Mouse (Mus musculus) heart, adult 2 months (tissue): ENCODE data around the gene Crhr2. TPM values are rescaled to one million over a fixed set of nuclear protein-coding genes. Genes with fewer than 3 reads are reported as not detected.

Source experiments
- DNase-seq, 2 experiments: peaks; one replicate each; pipeline ENCODE4 v3.0.0; 2021
- H3K27ac ChIP-seq: fragments of 200-600 bp; 2 replicates; pipeline ENCODE4 v1.8.1; 2022
- H3K27me3 ChIP-seq: fragments of 200-500 bp; 2 replicates; pipeline ENCODE4 v1.6.1; 2012; ENCODE audit warnings: mild to moderate bottlenecking, low read length, inconsistent platforms, mixed read lengths; ENCODE audit not compliant: control insufficient read depth, insufficient read depth
- H3K36me3 ChIP-seq: fragments of 200-500 bp; 2 replicates; pipeline ENCODE4 v1.6.1; 2012; ENCODE audit warnings: low read length, inconsistent platforms; ENCODE audit not compliant: control insufficient read depth, insufficient read depth
- H3K4me1 ChIP-seq: fragments of 200-500 bp; 2 replicates; pipeline ENCODE4 v1.6.1; 2011; ENCODE audit warnings: low read length; ENCODE audit not compliant: control insufficient read depth, insufficient read depth
- H3K4me3 ChIP-seq: fragments of 200-600 bp; 2 replicates; pipeline ENCODE4 v1.8.1; 2022
- H3K79me2 ChIP-seq: fragments of 200-500 bp; replicated peaks from 2 replicates; pipeline ENCODE4 v1.6.1; 2012; ENCODE audit warnings: mild to moderate bottlenecking, inconsistent platforms, low read length, moderate library complexity, mixed read lengths; ENCODE audit not compliant: control insufficient read depth, insufficient read depth
- H3K9ac ChIP-seq: fragments of 200-500 bp; 2 replicates; pipeline ENCODE4 v1.6.1; 2012; ENCODE audit warnings: low read depth, mild to moderate bottlenecking, control low read depth, inconsistent platforms, low read length, mixed read lengths
- CTCF ChIP-seq: fragments of 200-600 bp; IDR thresholded peaks from 2 replicates; pipeline ENCODE4 v1.8.1; 2022; ENCODE audit warnings: antibody characterized with exemption, mild to moderate bottlenecking, moderate library complexity
- EP300 ChIP-seq: fragments of 200-500 bp; IDR thresholded peaks from 2 replicates; pipeline ENCODE4 v1.6.1; 2011; ENCODE audit warnings: low read depth, low read length, control low read depth; ENCODE audit not compliant: insufficient read depth
- POLR2A ChIP-seq: fragments of 200-500 bp; IDR thresholded peaks from 2 replicates; pipeline ENCODE4 v1.6.1; 2011; ENCODE audit warnings: mild to moderate bottlenecking, low read depth, low read length, control low read depth; ENCODE audit not compliant: insufficient read depth
- WGBS: fragments of 180-500 bp; shearing (Covaris S2); methylation state at CpG from one replicate; pipeline ENCODE4 v1.1.7; 2018; 5-methylcytosine and 5-hydroxymethylcytosine counted together
- intact Hi-C: fragments of 180-260 bp; cut with DNase I; formaldehyde crosslinking; loops from one replicate; pipeline ENCODE4 v1.15.1; 2025
- long read RNA-seq: library from polyadenylated mRNA; stranded (forward); transcript quantifications from one replicate; pipeline ENCODE4 v2.0.0, GENCODE M21; 2021
- polyA plus RNA-seq: library from polyadenylated mRNA; depleted of rRNA; stranded (reverse); fragments of >200 nt; gene quantifications from 2 replicates; pipeline ENCODE4 v1.2.3, GENCODE M21; 2012; rRNA removed
- total RNA-seq, 2 experiments: library from RNA; stranded (reverse); gene quantifications; 2 replicates each; pipeline ENCODE4 v1.2.3; 2021

Gene Crhr2
- total RNA-seq, result 10 to 100 TPM; 18.2 to 19.8 TPM
- 51.7 and 70.8 TPM in 2 replicates for polyA plus RNA-seq
- long read RNA-seq, transcript Crhr2-208 (13 exons, 2,041 nt), result major isoform, 25 of 46 reads
- long read RNA-seq, transcript Crhr2-201 (13 exons, 2,695 nt), result minor isoform, 11 of 46 reads
- long read RNA-seq, partial matches to known transcripts, result 1 of 46 reads
- long read RNA-seq, other reads (novel, unspliced or antisense), result 7 of 46 reads

DNA sequence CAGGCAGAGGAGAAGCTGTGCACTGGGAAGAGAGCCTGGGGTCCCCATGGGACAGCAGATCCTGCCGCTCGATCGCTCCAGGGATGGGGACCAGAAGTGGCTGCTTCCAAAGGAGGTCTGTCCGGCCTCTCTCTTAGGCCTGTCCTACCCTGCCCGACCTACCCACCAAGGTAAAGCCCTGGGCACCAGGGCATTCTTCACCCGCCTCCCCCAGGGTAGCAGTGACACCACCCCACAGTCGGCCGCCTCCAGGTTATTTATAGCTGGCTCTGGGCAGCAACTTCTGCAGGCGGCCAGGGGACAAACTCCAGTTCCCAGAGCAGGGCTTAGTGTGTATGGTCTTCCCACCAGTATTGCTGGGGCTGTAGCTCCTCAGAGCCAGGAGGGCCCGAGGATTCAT is at the start of gene Crhr2:
TSS of gene Crhr2 (minus strand) at position 223 of the 400 bp plus-strand sequence.
- no peaks in the 10 kb centered on the region for H3K36me3 ChIP-seq
- no peaks in the 10 kb centered on the region for H3K79me2 ChIP-seq
- no peaks in the 10 kb centered on the region for H3K27me3 ChIP-seq
- peak within 1 kb of the TSS; percentile 82 for H3K9ac ChIP-seq
- 37% methylated on average over 10 of the region's 10 CpGs for whole genome bisulfite sequencing
- peak; percentile 52 to 62 for DNase-seq
- intact Hi-C loops, result no loop called here
- H3K4me3 ChIP-seq, result peak within 1 kb of the TSS; percentile 46
- peak within 1 kb of the TSS; percentile 76 for H3K27ac ChIP-seq
- TF ChIP-seq POLR2A (peak; percentile 8; the same call in 1 of the 2 replicates), CTCF (no peak)
- H3K4me1 ChIP-seq, result no peaks in the 10 kb centered on the region; the same call in 1 of the 2 replicates

DNA sequence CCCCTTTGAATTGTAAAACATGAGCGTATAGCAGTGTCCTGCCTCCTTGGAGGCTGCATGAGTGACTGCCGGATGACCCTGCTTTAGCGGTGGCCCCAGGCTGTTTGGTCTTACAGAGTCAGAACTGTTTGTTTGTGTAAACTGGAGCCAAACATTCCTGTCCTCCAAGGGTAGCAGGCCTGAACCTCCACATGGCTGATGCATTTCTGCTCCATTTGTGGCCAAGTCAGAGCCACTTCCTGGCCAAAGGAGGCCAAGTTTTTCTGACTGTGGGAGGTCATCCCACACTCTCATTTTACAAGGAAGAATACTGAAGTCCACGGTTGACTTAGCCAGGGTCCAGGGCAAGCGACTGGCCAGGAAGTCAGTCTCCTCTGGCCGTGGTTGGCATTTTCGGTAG is 46.7 kb upstream of the Crhr2 start:
- TF ChIP-seq POLR2A, result no peak
- TF ChIP-seq EP300, result no peak
- no peak for TF ChIP-seq CTCF
- no peaks in the 10 kb centered on the region for H3K36me3 ChIP-seq
- no peak overlapping the region; the same call in 1 of the 2 replicates for H3K27ac ChIP-seq
- intact Hi-C loops, result no loop called here
- H3K9ac ChIP-seq, result no peak overlapping the region
- H3K4me1 ChIP-seq, result peaks cover 8% of the 10 kb centered on the region
- 70% methylated on average over 7 of the region's 7 CpGs for WGBS
- H3K4me3 ChIP-seq, result no peak overlapping the region
- peak in 1 of 2 experiments; percentile 58 for DNase-seq
- H3K79me2 ChIP-seq, result no peaks in the 10 kb centered on the region
- no peaks in the 10 kb centered on the region for H3K27me3 ChIP-seq

DNA sequence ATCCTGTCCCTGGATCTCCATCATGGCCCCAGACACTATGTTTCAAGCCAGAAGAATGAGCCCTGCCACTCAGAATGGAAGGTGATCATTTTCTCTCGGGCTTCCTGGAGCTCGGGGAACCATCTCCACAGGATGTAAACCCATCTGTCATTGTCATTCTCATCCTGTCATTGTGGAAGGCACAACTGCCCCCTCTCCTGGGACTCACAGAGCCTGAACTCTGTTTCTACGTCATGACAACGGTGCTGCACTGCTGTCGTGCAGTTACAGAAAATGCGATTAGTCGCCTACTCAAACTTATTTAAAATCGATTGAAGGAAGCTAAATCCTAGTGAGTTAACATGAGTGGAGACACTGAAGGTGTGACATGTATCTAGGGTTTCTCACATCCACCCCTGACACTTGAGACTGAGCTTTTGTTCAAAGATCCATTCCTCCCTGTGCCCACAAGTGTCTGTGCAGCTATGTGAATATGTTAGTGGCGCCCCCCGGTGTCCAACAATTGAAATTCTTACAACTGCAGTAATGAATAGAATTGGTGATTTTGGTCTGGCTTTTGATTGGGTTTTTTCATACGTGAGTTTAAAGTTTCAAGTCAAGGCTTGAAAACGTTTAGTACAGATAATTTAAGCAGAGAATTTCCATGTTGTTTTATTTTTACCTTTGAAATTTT is 44.4 kb upstream of the Crhr2 start:
- DNase-seq, result no peak
- WGBS, result 38% methylated on average over 12 of the region's 12 CpGs
- intact Hi-C loops, result no loop called here

DNA sequence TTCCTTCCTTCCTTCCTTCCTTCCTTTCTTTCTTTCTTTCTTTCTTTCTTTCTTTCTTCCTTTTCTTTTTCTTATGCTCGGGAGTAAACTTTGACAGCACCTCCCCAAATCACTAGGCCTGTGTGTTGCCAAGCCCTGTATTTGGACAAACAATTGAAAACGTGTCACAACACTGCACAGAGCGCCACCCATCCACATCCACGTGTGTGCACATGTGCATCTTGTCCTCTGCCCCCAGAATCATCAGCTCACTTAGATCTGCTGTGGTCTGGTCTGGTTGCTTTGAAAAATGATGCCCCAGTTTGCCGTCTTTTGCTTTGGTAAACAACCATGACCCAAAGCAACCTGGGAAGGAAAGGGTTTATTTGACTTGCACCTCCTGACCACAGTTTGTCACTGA is 43.1 kb upstream of the Crhr2 start:
- no peaks in the 10 kb centered on the region for H3K27me3 ChIP-seq
- no peak overlapping the region for H3K9ac ChIP-seq
- no peaks in the 10 kb centered on the region for H3K36me3 ChIP-seq
- no peak for TF ChIP-seq EP300
- no peak for TF ChIP-seq POLR2A
- no peak for TF ChIP-seq CTCF
- H3K4me3 ChIP-seq, result no peak overlapping the region
- DNase-seq, result no peak
- 46% methylated on average over 5 of the region's 5 CpGs for WGBS
- H3K79me2 ChIP-seq, result no peaks in the 10 kb centered on the region
- peaks cover 8% of the 10 kb centered on the region for H3K4me1 ChIP-seq
- H3K27ac ChIP-seq, result no peak overlapping the region
- intact Hi-C loops, result no loop called here

More for the DNA sequence above, 44.4 kb upstream of the Crhr2 start:
- Histone ChIP-seq H3K79me2 (no peaks in the 10 kb centered on the region), H3K36me3 (no peaks in the 10 kb centered on the region), H3K4me1 (peaks cover 8% of the 10 kb centered on the region), H3K4me3 (no peak overlapping the region), H3K27me3 (no peaks in the 10 kb centered on the region), H3K9ac (no peak overlapping the region), H3K27ac (no peak overlapping the region)
- TF ChIP-seq EP300 (no peak), CTCF (peak; percentile 66)

DNA sequence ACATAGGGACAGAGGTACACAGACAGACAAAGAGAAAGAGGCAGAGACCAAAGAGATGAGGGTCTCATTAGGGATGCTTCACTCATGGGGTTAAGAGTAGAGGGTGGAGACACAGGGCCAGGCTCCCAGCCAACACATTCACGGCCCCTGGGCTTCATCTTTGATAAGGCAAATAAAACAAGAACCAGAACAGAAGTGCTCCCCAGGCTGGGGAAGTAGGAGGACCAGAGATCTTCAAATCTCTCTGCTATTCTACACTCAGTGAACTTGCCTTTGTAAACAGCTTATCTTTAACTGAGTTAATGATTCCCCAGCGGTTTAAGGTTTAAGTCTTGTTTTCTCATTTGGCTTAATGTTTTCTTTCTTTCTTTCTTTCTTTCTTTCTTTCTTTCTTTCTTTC is 42.6 kb upstream of the Crhr2 start:
- Histone ChIP-seq H3K27ac (no peak overlapping the region), H3K9ac (no peak overlapping the region), H3K36me3 (no peaks in the 10 kb centered on the region), H3K79me2 (no peaks in the 10 kb centered on the region), H3K4me3 (no peak overlapping the region), H3K27me3 (no peaks in the 10 kb centered on the region), H3K4me1 (peaks cover 8% of the 10 kb centered on the region)
- WGBS, result 17% methylated on average over 2 of the region's 2 CpGs
- intact Hi-C loops, result no loop called here
- no peak for TF ChIP-seq CTCF
- no peak for TF ChIP-seq EP300
- no peak for TF ChIP-seq POLR2A
- no peak for DNase-seq

- Histone ChIP-seq H3K4me3 (no peak within 1 kb of the TSS), H3K79me2 (no peaks in the 10 kb centered on the region), H3K27ac (no peak within 1 kb of the TSS), H3K27me3 (no peaks in the 10 kb centered on the region), H3K4me1 (peaks cover 7% of the 10 kb centered on the region), H3K36me3 (no peaks in the 10 kb centered on the region), H3K9ac (no peak within 1 kb of the TSS)
- DNase-seq, result no peak
- no peak for TF ChIP-seq EP300
- no peak for TF ChIP-seq CTCF
- TF ChIP-seq POLR2A, result peak; percentile 60; the same call in 1 of the 2 replicates
- 92% methylated on average over 1 of the region's 1 CpGs for WGBS
- intact Hi-C loops, result no loop called here
Measured at GRCm38 (mm10) chr6:55174741-55175181, 41.9 kb upstream of the Crhr2 start, which contains the start of gene Inmt. TSS of gene Inmt (minus strand) at chr6:55175043.
